Mouse (Mus musculus) CD4-positive helper T cell, adult 2 months (primary cell): ENCODE data around the gene Ube2c.

Source experiments
- DNase-seq: peaks from one replicate; pipeline ENCODE4 v3.0.0-alpha.2; 2012; ENCODE audit warnings: low read depth, missing footprints, low spot score

Ube2c gene

DNA sequence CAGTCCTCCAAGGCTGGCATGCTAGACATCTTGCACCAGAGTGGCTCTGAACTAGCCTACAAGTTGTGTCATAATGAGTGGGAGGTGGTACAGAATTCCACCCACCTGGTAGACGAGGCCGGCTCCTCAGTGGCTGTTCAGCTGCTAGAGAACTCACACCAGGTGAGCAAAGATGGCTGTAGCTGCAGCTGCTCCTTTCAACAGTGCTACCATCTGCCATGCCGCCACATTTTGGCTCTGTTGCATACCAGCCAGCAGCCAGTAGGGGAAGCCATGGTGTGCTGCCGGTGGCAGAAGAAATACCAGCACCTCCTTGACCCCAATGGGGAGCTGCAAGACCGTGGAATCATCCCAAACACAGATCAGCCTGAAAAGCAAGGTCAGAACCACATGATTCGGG, 51.4 kb downstream of the Ube2c start:
- no peak for DNase-seq

DNA sequence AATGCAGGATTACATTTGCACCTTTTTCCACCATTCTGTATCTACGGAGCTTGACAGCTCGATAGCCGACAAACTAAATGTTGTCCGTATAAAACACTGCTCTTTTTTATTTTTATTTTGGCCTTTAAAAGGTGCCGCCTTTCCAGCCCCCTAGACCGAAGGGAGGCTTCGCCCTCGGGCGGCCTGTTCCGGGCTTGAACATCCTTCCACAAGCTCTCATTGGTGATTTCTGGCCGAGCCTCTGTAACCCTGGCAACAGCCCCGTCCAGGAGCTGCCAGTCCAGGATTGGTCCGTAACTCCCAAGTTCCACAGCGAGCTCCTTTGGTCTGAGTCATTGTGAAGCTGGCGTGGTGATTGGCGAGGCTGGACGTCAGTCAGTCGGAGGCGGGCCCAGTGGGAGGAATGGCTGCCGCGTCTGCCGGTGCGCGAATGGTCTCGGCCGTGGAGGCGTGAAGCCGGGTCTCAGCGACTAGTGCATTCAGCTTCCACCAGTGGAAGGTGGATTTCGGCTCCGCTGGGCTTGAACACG, 53.0 kb downstream of the Ube2c start, which contains the start of gene Zswim1:
Gene Zswim1 (plus strand): TSS at position 51 of the 530 bp plus-strand sequence.
- peak; percentile 97 for DNase-seq

DNA sequence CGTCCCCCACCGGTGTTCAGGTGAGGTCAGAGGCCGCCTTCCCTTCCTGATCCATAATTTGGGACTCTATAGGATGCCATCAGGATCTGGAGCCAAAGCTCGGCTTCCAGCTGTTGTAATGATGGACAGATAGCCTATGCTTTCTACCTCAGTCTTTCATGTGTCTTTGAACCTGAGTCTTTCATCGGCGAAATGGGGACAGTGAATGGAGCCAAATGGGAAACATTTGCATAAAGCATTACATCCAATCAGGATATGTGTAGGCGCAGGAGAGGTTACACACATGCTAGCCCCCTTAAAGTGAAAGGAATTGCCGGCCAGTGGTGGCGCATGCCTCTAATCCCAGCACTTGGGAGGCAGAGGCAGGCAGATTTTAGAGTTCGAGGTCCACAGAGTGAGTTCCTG, 53.5 kb downstream of the Ube2c start:
- peak; percentile 45 for DNase-seq

DNA sequence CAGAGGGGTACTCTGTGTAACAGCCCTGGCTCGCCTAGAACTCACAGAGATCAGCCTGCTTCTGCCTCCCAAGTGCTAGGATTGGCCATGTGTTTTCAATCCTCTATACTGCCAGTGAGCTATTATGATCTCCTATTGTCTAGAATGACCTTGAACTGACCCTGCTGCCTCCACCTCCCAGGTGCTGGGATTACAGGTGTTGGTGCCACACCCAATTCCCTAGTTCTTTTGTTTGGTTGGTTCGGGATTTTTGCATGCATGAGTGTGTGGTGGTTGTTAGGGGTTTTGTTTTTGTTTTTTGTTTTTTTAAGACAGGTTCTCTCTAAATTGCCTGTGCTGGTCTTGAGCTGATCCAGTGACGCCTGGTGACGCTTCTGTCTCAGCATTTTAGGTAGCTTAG, 54.3 kb downstream of the Ube2c start:
- peak; percentile 36 for DNase-seq

DNA sequence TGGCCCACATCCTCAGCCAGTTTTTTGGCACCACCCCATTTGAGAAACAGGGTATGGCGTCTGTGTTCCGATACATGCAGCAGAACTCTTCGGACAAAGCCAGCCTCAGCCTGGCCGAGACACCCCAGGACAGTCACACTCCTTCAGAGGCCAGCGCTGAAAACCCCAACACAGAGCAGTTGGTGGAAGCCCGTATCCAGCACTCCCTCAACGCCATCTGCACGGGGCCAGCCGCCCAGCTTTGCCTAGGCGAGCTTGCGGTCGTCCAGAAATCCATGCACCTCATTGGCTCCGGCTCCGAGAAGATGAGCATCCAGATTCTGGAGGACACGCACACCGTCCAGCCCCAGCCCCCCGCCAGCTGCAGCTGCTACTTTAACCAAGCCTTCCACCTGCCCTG, 55.8 kb downstream of the Ube2c start:
- DNase-seq = no peak

DNA sequence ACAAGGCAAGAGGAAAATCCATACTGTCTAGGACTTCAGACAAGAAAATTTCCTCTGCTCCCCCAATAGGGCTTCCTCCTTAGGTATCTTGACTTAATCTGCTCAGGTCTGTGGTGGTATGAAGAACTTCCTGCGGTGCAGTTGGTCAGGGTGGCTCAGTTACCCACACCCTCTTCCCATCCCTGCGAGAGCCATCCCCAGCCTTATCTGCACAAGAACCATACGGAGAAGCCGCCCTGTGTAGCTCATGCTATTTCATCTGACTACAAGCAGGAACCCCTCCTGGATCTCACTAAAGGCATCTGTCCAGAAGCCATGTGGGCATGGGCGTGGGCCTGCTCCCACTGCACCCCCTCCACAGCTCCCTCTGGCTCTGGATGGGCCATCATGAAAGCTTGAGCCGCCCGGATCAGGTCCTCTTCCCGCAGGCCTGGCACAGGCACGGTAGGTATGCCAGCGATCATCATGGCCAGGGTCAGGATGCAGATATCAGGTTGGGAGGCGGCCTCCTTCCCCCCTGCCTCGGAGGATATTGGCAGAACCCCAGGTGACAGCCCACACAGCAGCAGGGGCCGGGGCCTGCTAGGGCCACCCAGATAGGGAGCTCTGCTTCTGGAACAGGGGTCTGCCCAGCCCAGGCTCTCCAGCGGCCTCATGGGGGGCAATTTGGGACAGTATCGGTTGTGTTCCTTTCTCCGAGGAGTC, 57.6 kb downstream of the Ube2c start:
- DNase-seq = no peak
